Mouse (Mus musculus) kidney, adult 2 months (tissue): ENCODE results near the gene Thrap3. TPM values are rescaled to one million over a fixed set of nuclear protein-coding genes. Genes with fewer than 3 reads are reported as not detected.

Source experiments
- DNase-seq: peaks from one replicate; pipeline ENCODE4 v3.0.0; 2021
- H3K27ac ChIP-seq: fragments of 200-500 bp; 2 replicates; pipeline ENCODE4 v1.5.1; 2012; ENCODE audit warnings: low read depth, low read length, control low read depth, inconsistent platforms; ENCODE audit not compliant: insufficient read depth
- H3K27me3 ChIP-seq: fragments of 200-500 bp; replicated peaks from 2 replicates; pipeline ENCODE4 v1.6.1; 2012; ENCODE audit warnings: mild to moderate bottlenecking, moderate library complexity, low read length, inconsistent platforms; ENCODE audit not compliant: control insufficient read depth, insufficient read depth
- H3K36me3 ChIP-seq: fragments of 200-500 bp; 2 replicates; pipeline ENCODE4 v1.6.1; 2012; ENCODE audit warnings: mild to moderate bottlenecking, moderate library complexity, low read length, inconsistent platforms; ENCODE audit not compliant: control insufficient read depth, insufficient read depth
- H3K4me1 ChIP-seq: fragments of 200-500 bp; 2 replicates; pipeline ENCODE4 v1.6.1; 2011; ENCODE audit warnings: low read length; ENCODE audit not compliant: control insufficient read depth, insufficient read depth
- H3K4me3 ChIP-seq: fragments of 200-500 bp; 2 replicates; pipeline ENCODE4 v1.5.1; 2011; ENCODE audit warnings: mild to moderate bottlenecking, low read depth, low read length, control low read depth; ENCODE audit not compliant: insufficient read depth
- CTCF ChIP-seq: fragments of 200-500 bp; conservative IDR thresholded peaks from 2 replicates; pipeline ENCODE4 v1.5.1; 2011; ENCODE audit warnings: low read depth, mild to moderate bottlenecking, control low read depth, low read length, moderate library complexity, mixed read lengths; ENCODE audit not compliant: insufficient read depth, insufficient read length
- POLR2A ChIP-seq: fragments of 200-500 bp; IDR thresholded peaks from one replicate; pipeline ENCODE4 v1.6.1; 2011; ENCODE audit warnings: low read depth, low read length, control low read depth
- WGBS: fragments of 180-500 bp; shearing (Covaris S2); methylation state at CpG from one replicate; pipeline ENCODE4 v1.1.7; 2018; 5-methylcytosine and 5-hydroxymethylcytosine counted together
- polyA plus RNA-seq: library from polyadenylated mRNA; depleted of rRNA; stranded (reverse); fragments of >200 nt; gene quantifications from 2 replicates; pipeline ENCODE4 v1.2.3, GENCODE M21; 2012; rRNA removed

The Thrap3 gene
- polyA plus RNA-seq, 1 experiment: 51.0 TPM

DNA sequence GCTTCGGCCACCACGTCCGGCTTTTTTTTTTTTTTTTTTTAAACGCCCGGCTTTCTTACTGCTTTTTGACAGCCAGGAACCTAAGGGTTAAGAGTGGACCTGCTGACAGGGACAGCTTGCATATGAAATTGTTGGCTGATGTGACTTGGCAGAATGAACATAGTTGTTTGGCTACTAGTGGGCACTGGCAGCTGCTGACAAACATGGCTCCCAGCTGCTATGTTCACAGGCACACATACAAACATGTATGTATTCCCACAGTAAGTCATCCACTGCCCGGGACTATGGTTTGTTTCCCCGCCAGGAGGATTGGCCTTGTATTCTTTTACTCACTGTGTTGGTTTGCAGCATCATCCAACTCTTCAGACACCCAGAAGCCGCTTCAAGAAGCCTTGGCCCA is 85.4 kb downstream of the Thrap3 start:
- Histone ChIP-seq H3K4me3 (no peak overlapping the region), H3K4me1 (peaks cover 35% of the 10 kb centered on the region), H3K27me3 (no peaks in the 10 kb centered on the region), H3K36me3 (no peaks in the 10 kb centered on the region; the same call in 1 of the 2 replicates), H3K27ac (no peak overlapping the region)
- no peak for TF ChIP-seq POLR2A
- TF ChIP-seq CTCF: no peak
- DNase-seq: no peak
- WGBS: 82% methylated on average over 8 of the region's 8 CpGs

- H3K27ac ChIP-seq: 0 out of 2 replicates have a peak overlapping the region, but pooled peaks have one; percentile 10
- no peak overlapping the region for H3K4me3 ChIP-seq
- TF ChIP-seq POLR2A (no peak), CTCF (no peak)
- no peak for DNase-seq
- H3K27me3 ChIP-seq: no peaks in the 10 kb centered on the region
- peaks cover 38% of the 10 kb centered on the region for H3K4me1 ChIP-seq
- H3K36me3 ChIP-seq: no peaks in the 10 kb centered on the region
- 47% methylated on average over 6 of the region's 6 CpGs for WGBS
Observed at GRCm38 (mm10) chr4:126115871-126116521, 86.6 kb downstream of the Thrap3 start.

GRCm38 (mm10) chr4:126115411-126115810 is 87.1 kb downstream of the Thrap3 start:
- WGBS: 48% methylated on average over 9 of the region's 9 CpGs
- H3K27me3 ChIP-seq: no peaks in the 10 kb centered on the region
- H3K4me1 ChIP-seq: peaks cover 44% of the 10 kb centered on the region
- H3K36me3 ChIP-seq: no peaks in the 10 kb centered on the region
- 0 out of 2 replicates have a peak overlapping the region, but pooled peaks have one; percentile 22 for H3K27ac ChIP-seq
- TF ChIP-seq POLR2A (no peak), CTCF (no peak)
- DNase-seq: peak; percentile 64
- H3K4me3 ChIP-seq: no peak overlapping the region

Other genes starting within 250 kb of the Thrap3 start
- gene Csf3r, start 178.2 kb downstream of the Thrap3 start, polyA plus RNA-seq: 1.3 and 2.2 TPM in 2 replicates
- 38.2 and 49.4 TPM in 2 replicates for gene Mrps15, start 155.8 kb downstream of the Thrap3 start, polyA plus RNA-seq
- gene Oscp1, start 144.2 kb downstream of the Thrap3 start, polyA plus RNA-seq: 2.5 and 3.3 TPM in 2 replicates
- gene Lsm10, start 106.1 kb downstream of the Thrap3 start, polyA plus RNA-seq: 36.5 TPM in 2 replicates
- 38.3 and 38.9 TPM in 2 replicates for gene Stk40, start 98.8 kb downstream of the Thrap3 start, polyA plus RNA-seq
- 68.8 and 101 TPM in 2 replicates for gene Eva1b, start 55.0 kb downstream of the Thrap3 start, polyA plus RNA-seq
- gene Sh3d21, start 39.3 kb downstream of the Thrap3 start, polyA plus RNA-seq: 5.0 and 5.5 TPM in 2 replicates
- gene Map7d1, start 53.6 kb upstream of the Thrap3 start, polyA plus RNA-seq: 28.3 and 30.3 TPM in 2 replicates
- 57.7 and 75.5 TPM in 2 replicates for gene Trappc3, start 59.6 kb upstream of the Thrap3 start, polyA plus RNA-seq
- gene Col8a2, start 84.0 kb upstream of the Thrap3 start, polyA plus RNA-seq: 0.27 and 0.31 TPM in 2 replicates
- 36.0 and 43.0 TPM in 2 replicates for gene Adprhl2, start 118.9 kb upstream of the Thrap3 start, polyA plus RNA-seq
- 1.1 and 2.0 TPM in 2 replicates for gene Tekt2, start 122.9 kb upstream of the Thrap3 start, polyA plus RNA-seq
- gene Ago3, start 226.8 kb upstream of the Thrap3 start, polyA plus RNA-seq: 7.9 and 13.6 TPM in 2 replicates